Mouse (Mus musculus): ENCODE data around the gene Il20ra.
A peak's percentile ranks its signal among the peaks of the same experiment; 100 is the strongest.

The Il20ra gene

GRCm38 (mm10) chr10:19765459-19765858, 53.1 kb downstream of the Il20ra start:
- no peak for DNase-seq (ENCODE audit: low read depth, low spot score)

GRCm38 (mm10) chr10:19779092-19779491, 66.7 kb downstream of the Il20ra start:
- DNase-seq (ENCODE audit: low read depth, low spot score): no peak

GRCm38 (mm10) chr10:19781365-19781764, 69.0 kb downstream of the Il20ra start:
- peak; percentile 57 for DNase-seq (ENCODE audit: low read depth, low spot score)

GRCm38 (mm10) chr10:19794996-19795395, 82.6 kb downstream of the Il20ra start:
- DNase-seq (ENCODE audit: low read depth, low spot score): no peak

GRCm38 (mm10) chr10:19802958-19803357, 90.6 kb downstream of the Il20ra start:
- DNase-seq (ENCODE audit: low read depth, low spot score): peak; percentile 61

GRCm38 (mm10) chr10:19804763-19805162, 92.4 kb downstream of the Il20ra start:
- DNase-seq (ENCODE audit: low read depth, low spot score): no peak

Data from A20 (cell line).